ENCODE assay signal across 25 mouse cellular contexts in genomic region chr12:91062681-91063080, GRCm38 (mm10).
A peak's percentile ranks its signal among the peaks of the same experiment; 100 is the strongest.
DNase-seq lines count a peak whose midpoint lies in the region; ATAC-seq lines count a peak whose summit lies in the region.
"Had no signal": no experiment of that assay in that cellular context is flagged by ENCODE, and none has a peak within 500 bp of the region (broad histone marks: within the 10 kb centered on the region; RNA-seq: fewer than 3 reads in every experiment).

No protein-coding gene starts in this region.

- ATAC-seq in cerebellum, adult (ENCODE audit: insufficient number of reproducible peaks, low FRiP score, low TSS enrichment), result no peak
- ATAC-seq in heart, embryonic 15.5 days (replicated peaks; ENCODE audit: insufficient number of reproducible peaks, insufficient read depth, low FRiP score, low read depth), result no peak
- ATAC-seq in midbrain, embryonic 11.5 days (ENCODE audit: low FRiP score), result no peak
- ATAC-seq in midbrain, embryonic 13.5 days, result no peak
- ATAC-seq: activated CD4-positive, CD25-positive, alpha-beta regulatory T cell, adult 4 months; forebrain, embryonic 14.5 days; forebrain, postnatal 0 days; hindbrain, embryonic 16.5 days; intestine, embryonic 15.5 days had no signal

- intact Hi-C loops in left cerebral cortex, postnatal 4 days (cut with DNase I), result no loop called here
- intact Hi-C loops in left cerebral cortex, postnatal 10 days (cut with DNase I), result no loop called here

- H3K36me3 ChIP-seq in heart, embryonic 15.5 days, result no peaks in the 10 kb centered on the region
- H3K36me3 ChIP-seq in midbrain, embryonic 11.5 days (ENCODE audit: control insufficient read depth, insufficient read depth, low read length), result no peaks in the 10 kb centered on the region
- no peaks in the 10 kb centered on the region for H3K36me3 ChIP-seq in midbrain, embryonic 13.5 days
- H3K36me3 ChIP-seq: embryonic facial prominence, embryonic 12.5 days; embryonic facial prominence, embryonic 15.5 days; hindbrain, embryonic 10.5 days; hindbrain, embryonic 13.5 days; intestine, embryonic 15.5 days had no signal

- peak; percentile 56 to 68 for DNase-seq in cerebellum, postnatal 10 days
- no peak for DNase-seq in heart, adult 8-10 months (ENCODE audit: low spot score)
- peak; percentile 31 for DNase-seq in left cerebral cortex, postnatal 4 days
- DNase-seq in left cerebral cortex, postnatal 10 days (ENCODE audit: extremely low spot score in 1 of 2, low spot score in 2 of 2), result no peak
- DNase-seq in midbrain, embryonic 11.5 days (ENCODE audit: low spot score, missing footprints), result peak; percentile 65
- DNase-seq: adrenal gland, adult 8-10 months; adrenal gland, postnatal 25 days; cerebellum, adult 18-20 months; cerebellum, adult 9-10 months; cerebellum, postnatal 25 days; forebrain, postnatal 0 days; gastrocnemius, adult 2 months; gastrocnemius, postnatal 14 days had no signal

- no peak overlapping the region for H3K9ac ChIP-seq in heart, embryonic 15.5 days
- H3K9ac ChIP-seq in midbrain, embryonic 11.5 days (ENCODE audit: low read length), result no peak overlapping the region
- H3K9ac ChIP-seq in midbrain, embryonic 13.5 days (replicated peaks), result no peak overlapping the region
- H3K9ac ChIP-seq: embryonic facial prominence, embryonic 12.5 days; embryonic facial prominence, embryonic 15.5 days; forebrain, postnatal 0 days; hindbrain, embryonic 13.5 days; intestine, embryonic 15.5 days had no signal

- H3K27ac ChIP-seq in heart, embryonic 15.5 days, result peak overlapping the region; percentile 76
- no peak overlapping the region for H3K27ac ChIP-seq in midbrain, embryonic 11.5 days (ENCODE audit: low read depth, low read length)
- no peak overlapping the region for H3K27ac ChIP-seq in midbrain, embryonic 13.5 days
- H3K27ac ChIP-seq: embryonic facial prominence, embryonic 12.5 days; embryonic facial prominence, embryonic 15.5 days; gastrocnemius, adult 2 months; hindbrain, embryonic 10.5 days; hindbrain, embryonic 13.5 days; intestine, embryonic 15.5 days had no signal

- H3K4me1 ChIP-seq in heart, embryonic 15.5 days (replicated peaks), result peaks cover 10% of the 10 kb centered on the region
- H3K4me1 ChIP-seq in midbrain, embryonic 11.5 days (ENCODE audit: control insufficient read depth, insufficient read depth, low read length), result peaks cover 2% of the 10 kb centered on the region; the same call in 1 of the 2 replicates
- H3K4me1 ChIP-seq in midbrain, embryonic 13.5 days (replicated peaks), result peaks cover 11% of the 10 kb centered on the region
- H3K4me1 ChIP-seq: embryonic facial prominence, embryonic 12.5 days; embryonic facial prominence, embryonic 15.5 days; intestine, embryonic 15.5 days had no signal

- H3K9me3 ChIP-seq in heart, embryonic 15.5 days (replicated peaks), result no peaks in the 10 kb centered on the region
- H3K9me3 ChIP-seq in midbrain, embryonic 11.5 days (ENCODE audit: control insufficient read depth, low read length), result no peaks in the 10 kb centered on the region
- no peaks in the 10 kb centered on the region for H3K9me3 ChIP-seq in midbrain, embryonic 13.5 days
- H3K9me3 ChIP-seq: embryonic facial prominence, embryonic 12.5 days; embryonic facial prominence, embryonic 15.5 days; hindbrain, embryonic 10.5 days; hindbrain, embryonic 13.5 days; intestine, embryonic 15.5 days had no signal

- no peak overlapping the region for H3K4me2 ChIP-seq in heart, embryonic 15.5 days
- no peak overlapping the region for H3K4me2 ChIP-seq in midbrain, embryonic 11.5 days
- H3K4me2 ChIP-seq in midbrain, embryonic 13.5 days (replicated peaks), result no peak overlapping the region
- H3K4me2 ChIP-seq: embryonic facial prominence, embryonic 12.5 days; embryonic facial prominence, embryonic 15.5 days; heart, embryonic 11.5 days; hindbrain, embryonic 13.5 days; intestine, embryonic 15.5 days had no signal

- 82% methylated on average over 4 of the region's 4 CpGs for WGBS in heart, embryonic 15.5 days
- 81% methylated on average over 4 of the region's 4 CpGs for WGBS in midbrain, embryonic 11.5 days
- WGBS in midbrain, embryonic 13.5 days, result 70% methylated on average over 4 of the region's 4 CpGs

- no peak overlapping the region for H3K4me3 ChIP-seq in heart, embryonic 15.5 days
- H3K4me3 ChIP-seq in midbrain, embryonic 11.5 days (ENCODE audit: low read depth, low read length), result no peak overlapping the region
- no peak overlapping the region for H3K4me3 ChIP-seq in midbrain, embryonic 13.5 days (replicated peaks)
- H3K4me3 ChIP-seq: embryonic facial prominence, embryonic 12.5 days; embryonic facial prominence, embryonic 15.5 days; gastrocnemius, adult 2 months; hindbrain, embryonic 10.5 days; hindbrain, embryonic 13.5 days; intestine, embryonic 15.5 days had no signal

- H3K27me3 ChIP-seq in heart, embryonic 15.5 days, result no peaks in the 10 kb centered on the region
- no peaks in the 10 kb centered on the region for H3K27me3 ChIP-seq in midbrain, embryonic 11.5 days (ENCODE audit: control insufficient read depth, insufficient read depth, low read length)
- H3K27me3 ChIP-seq in midbrain, embryonic 13.5 days, result no peaks in the 10 kb centered on the region
- H3K27me3 ChIP-seq: embryonic facial prominence, embryonic 12.5 days; embryonic facial prominence, embryonic 15.5 days; hindbrain, embryonic 13.5 days; intestine, embryonic 15.5 days had no signal

Comparison
In these comparisons a context has a peak if more than half of its experiments do, and no peak if none do; other contexts are left out.
1. DNase-seq: peak in cerebellum, postnatal 10 days (2 of 2), left cerebral cortex, postnatal 4 days (single experiment) and midbrain, embryonic 11.5 days (single experiment); none in heart, adult 8-10 months (single experiment) and left cerebral cortex, postnatal 10 days (0 of 2).